Mouse (Mus musculus) liver, embryonic 14.5 days (tissue): ENCODE measurements around the gene Sdk1.

Experiments
- CTCF ChIP-seq: IDR thresholded peaks from 2 replicates; pipeline ENCODE4 v1.5.1; 2016; ENCODE audit warnings: antibody characterized with exemption, low read depth, control low read depth
- EP300 ChIP-seq: IDR thresholded peaks from 2 replicates; pipeline ENCODE4 v1.6.1; 2016; ENCODE audit warnings: antibody characterized with exemption, low read depth

DNA sequence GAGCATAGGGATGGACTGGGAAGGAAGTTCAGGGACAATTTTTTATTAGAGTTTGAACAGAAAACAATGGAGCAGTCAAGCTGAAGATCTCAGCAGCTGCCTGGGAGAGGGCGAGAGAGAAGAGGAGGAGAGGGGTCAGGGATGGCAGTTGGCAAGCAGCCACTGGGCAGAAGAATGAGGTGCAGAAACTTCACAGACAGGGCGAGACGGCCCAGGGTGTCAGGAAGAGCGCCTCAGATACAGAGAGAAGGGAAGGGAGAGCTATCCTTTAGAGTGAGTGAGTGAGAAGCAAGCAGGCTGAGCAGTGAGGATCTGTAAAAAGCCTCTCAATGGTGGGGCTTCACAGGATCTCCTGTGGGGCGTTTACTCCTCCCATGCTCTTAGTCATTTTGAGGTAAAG, 319.0 kb downstream of the Sdk1 start:
- no peak for TF ChIP-seq CTCF
- no peak for TF ChIP-seq EP300
